Mouse (Mus musculus) liver, embryonic 16.5 days (tissue): ENCODE measurements around the gene Hoxd11. TPM values are rescaled to one million over a fixed set of nuclear protein-coding genes. Genes with fewer than 3 reads are reported as not detected.

Experiments used
- ATAC-seq: fragments of 200-750 bp; cut with Nextera tagmentation; 2 replicates; pipeline ENCODE4 v1.8.0; 2017; ENCODE audit warnings: low read depth, mild to moderate bottlenecking, moderate number of reproducible peaks, moderate library complexity
- H3K27ac ChIP-seq: fragments of 300-500 bp; sonication (generic); 2 replicates; pipeline ENCODE4 v1.5.1; 2014; ENCODE audit warnings: mild to moderate bottlenecking, low read length
- H3K27me3 ChIP-seq: fragments of 300-500 bp; sonication (generic); 2 replicates; pipeline ENCODE4 v1.6.1; 2014; ENCODE audit warnings: low read depth, low read length, mixed read lengths; ENCODE audit not compliant: control insufficient read depth, insufficient read depth
- H3K36me3 ChIP-seq: fragments of 300-500 bp; sonication (generic); 2 replicates; pipeline ENCODE4 v1.6.1; 2014; ENCODE audit warnings: mild to moderate bottlenecking; ENCODE audit not compliant: control insufficient read depth, insufficient read depth
- H3K4me1 ChIP-seq: fragments of 300-500 bp; sonication (generic); 2 replicates; pipeline ENCODE4 v1.6.1; 2014; ENCODE audit warnings: low read depth, low read length, mixed read lengths; ENCODE audit not compliant: control insufficient read depth
- H3K4me2 ChIP-seq: fragments of 300-500 bp; sonication (generic); 2 replicates; pipeline ENCODE4 v1.6.1; 2014; ENCODE audit warnings: low read depth, low read length, mixed read lengths
- H3K4me3 ChIP-seq: fragments of 300-500 bp; sonication (generic); 2 replicates; pipeline ENCODE4 v1.5.1; 2014; ENCODE audit warnings: low read depth, mild to moderate bottlenecking, low read length
- H3K9ac ChIP-seq: fragments of 300-500 bp; sonication (generic); 2 replicates; pipeline ENCODE4 v1.6.1; 2014; ENCODE audit warnings: low read depth, low read length
- H3K9me3 ChIP-seq: fragments of 300-500 bp; sonication (generic); replicated peaks from 2 replicates; pipeline ENCODE4 v1.6.1; 2016; ENCODE audit warnings: low read length; ENCODE audit not compliant: control insufficient read depth
- WGBS: fragments of 180-500 bp; shearing (Covaris S2); extraction: QIAGEN DNeasy Blood & Tissue Kit; methylation state at CpG from one replicate; pipeline ENCODE4 v1.1.7; 2014; ENCODE audit not compliant: insufficient replicate concordance; 5-methylcytosine and 5-hydroxymethylcytosine counted together
- polyA plus RNA-seq: library from polyadenylated mRNA; unstranded; fragments of >200 nt; fragmentation: Nextera tagmentation; extraction: Ambion mirVana; gene quantifications from 2 replicates; pipeline ENCODE4 v1.2.1, GENCODE M21; 2015

The Hoxd11 gene
- polyA plus RNA-seq, 1 experiment from 2014 or later, result not detected

DNA sequence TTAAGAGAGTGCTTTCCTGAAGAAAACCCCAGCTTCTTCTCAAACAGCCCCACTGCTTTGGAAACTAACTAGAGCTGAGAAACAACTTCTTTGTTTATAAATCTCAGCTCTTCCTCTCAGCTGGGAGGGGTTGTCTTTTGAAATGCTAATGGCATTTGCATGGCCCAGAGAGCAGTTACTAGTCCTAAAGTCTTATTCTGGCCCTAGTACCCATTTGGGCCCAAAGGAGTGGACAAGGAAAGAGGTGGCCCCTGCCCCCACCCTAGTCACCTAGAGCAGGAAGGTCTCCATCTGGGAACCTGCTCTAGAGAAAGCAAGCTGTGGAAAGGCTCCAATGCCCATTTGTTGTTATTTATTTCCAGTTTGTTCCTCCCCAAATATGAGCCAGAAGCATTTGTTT is 51.7 kb downstream of the Hoxd11 start:
- Histone ChIP-seq H3K27me3 (peaks cover 95% of the 10 kb centered on the region), H3K36me3 (no peaks in the 10 kb centered on the region), H3K4me2 (no peak overlapping the region), H3K9me3 (no peaks in the 10 kb centered on the region), H3K27ac (no peak overlapping the region), H3K4me3 (no peak overlapping the region), H3K4me1 (no peaks in the 10 kb centered on the region), H3K9ac (no peak overlapping the region)
- ATAC-seq, result no peak

DNA sequence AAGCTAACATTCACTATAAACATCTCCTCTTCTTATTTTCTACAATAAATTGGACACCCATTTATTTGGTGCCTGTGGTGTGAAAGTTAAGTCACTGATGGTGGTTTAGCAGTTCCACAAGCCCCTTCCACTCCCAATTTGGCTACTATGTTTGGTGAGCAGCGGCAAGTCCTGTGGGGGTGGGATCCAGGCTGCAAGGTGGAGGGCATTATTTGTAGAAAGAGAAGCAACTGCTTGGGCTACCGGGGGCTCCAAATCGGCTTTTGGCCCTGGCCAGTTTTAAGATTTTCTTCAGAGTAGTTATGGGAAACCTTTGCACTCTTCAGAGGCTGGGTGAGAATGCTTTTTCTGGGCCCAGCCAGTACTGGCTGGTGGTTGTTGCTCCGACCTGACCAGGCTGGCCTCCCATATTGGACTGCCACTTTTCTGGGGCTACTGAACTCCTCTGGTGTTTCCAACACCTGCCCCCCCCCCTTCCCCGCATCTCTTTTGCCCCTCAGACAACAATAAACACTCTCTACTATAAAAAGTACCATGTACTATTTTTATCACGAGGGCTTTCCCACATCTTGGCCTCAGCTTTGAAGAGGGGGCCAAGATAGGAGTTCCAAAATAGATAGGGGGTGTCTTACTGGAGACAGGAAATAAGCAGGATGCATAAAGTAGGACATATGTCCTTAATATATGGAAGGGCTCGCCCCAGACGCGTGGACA is 52.6 kb downstream of the Hoxd11 start:
- no peaks in the 10 kb centered on the region for H3K4me1 ChIP-seq
- H3K4me3 ChIP-seq, result no peak overlapping the region
- H3K27me3 ChIP-seq, result peaks cover 95% of the 10 kb centered on the region
- H3K27ac ChIP-seq, result no peak overlapping the region
- 13% methylated on average over 9 of the region's 9 CpGs for WGBS
- H3K9ac ChIP-seq, result no peak overlapping the region
- no peaks in the 10 kb centered on the region for H3K36me3 ChIP-seq
- H3K9me3 ChIP-seq, result no peaks in the 10 kb centered on the region
- no peak for ATAC-seq
- no peak overlapping the region for H3K4me2 ChIP-seq

DNA sequence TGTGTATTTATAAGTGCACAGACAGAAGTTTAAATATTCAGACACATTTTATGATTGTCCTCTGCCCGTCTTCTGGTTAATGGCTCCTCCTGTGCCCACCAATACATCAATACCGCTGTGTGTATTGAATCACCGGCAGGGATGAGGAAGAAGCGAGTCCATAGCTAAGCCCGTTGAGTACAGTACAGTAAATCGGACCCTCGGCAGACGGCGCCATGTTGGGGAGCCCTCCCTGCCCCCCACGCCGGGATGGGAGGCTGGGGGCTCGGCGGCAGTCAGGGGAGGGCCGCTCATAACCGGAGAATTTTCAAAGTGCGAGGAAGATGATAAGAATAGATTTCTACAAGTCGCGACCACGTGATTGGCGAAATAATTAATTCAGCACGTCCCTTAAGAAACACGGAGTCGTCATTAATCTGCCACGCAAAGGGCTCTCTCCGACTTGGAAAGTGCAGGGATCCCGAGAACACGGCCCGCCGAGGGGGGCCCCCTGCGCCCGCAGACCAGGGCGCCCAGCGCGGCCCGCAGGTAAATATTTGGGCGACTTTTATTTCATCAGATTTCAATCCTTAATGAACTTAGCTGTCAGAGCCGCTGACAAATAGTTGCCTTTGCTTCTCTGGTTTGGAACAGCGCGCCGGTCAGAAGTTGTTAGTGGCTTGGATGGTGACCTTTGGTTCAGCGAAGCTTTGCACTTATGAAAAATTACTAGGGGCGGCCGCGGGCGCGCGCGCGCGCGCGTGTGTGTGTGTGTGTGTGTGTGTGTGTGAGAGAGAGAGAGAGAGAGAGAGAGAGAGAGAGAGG is 53.4 kb downstream of the Hoxd11 start:
- no peak for ATAC-seq
- WGBS, result 4% methylated on average over 52 of the region's 52 CpGs
- H3K4me2 ChIP-seq, result no peak overlapping the region

DNA sequence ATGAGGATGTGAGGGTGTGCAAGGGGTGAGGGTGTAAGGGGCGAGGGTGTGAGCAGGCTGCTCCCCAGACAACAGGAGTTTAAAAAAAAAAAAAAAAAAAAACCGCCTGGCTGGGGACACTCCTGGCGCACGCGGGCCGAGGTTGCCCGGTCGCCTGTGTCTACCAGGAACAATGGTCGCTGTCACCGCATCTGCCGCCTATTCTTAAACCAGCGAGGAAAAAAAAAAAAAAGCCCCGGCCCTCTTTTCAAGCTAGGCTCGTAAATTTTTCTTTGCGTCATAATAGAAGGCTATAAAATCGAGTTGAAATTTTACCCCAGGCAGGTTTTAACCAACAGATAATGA is 53.9 kb downstream of the Hoxd11 start:
- H3K36me3 ChIP-seq, result no peaks in the 10 kb centered on the region
- WGBS, result under 1% methylated on average over 16 of the region's 16 CpGs
- no peak overlapping the region for H3K9ac ChIP-seq
- H3K27ac ChIP-seq, result no peak overlapping the region
- H3K27me3 ChIP-seq, result peaks cover 95% of the 10 kb centered on the region
- H3K4me1 ChIP-seq, result no peaks in the 10 kb centered on the region
- no peak for ATAC-seq
- H3K4me3 ChIP-seq, result no peak overlapping the region
- no peaks in the 10 kb centered on the region for H3K9me3 ChIP-seq
- no peak overlapping the region for H3K4me2 ChIP-seq

More for the DNA sequence above, 53.4 kb downstream of the Hoxd11 start:
- Histone ChIP-seq H3K9me3 (no peaks in the 10 kb centered on the region), H3K9ac (no peak overlapping the region), H3K36me3 (no peaks in the 10 kb centered on the region), H3K4me3 (no peak overlapping the region), H3K27me3 (peaks cover 95% of the 10 kb centered on the region), H3K4me1 (no peaks in the 10 kb centered on the region), H3K27ac (no peak overlapping the region)

DNA sequence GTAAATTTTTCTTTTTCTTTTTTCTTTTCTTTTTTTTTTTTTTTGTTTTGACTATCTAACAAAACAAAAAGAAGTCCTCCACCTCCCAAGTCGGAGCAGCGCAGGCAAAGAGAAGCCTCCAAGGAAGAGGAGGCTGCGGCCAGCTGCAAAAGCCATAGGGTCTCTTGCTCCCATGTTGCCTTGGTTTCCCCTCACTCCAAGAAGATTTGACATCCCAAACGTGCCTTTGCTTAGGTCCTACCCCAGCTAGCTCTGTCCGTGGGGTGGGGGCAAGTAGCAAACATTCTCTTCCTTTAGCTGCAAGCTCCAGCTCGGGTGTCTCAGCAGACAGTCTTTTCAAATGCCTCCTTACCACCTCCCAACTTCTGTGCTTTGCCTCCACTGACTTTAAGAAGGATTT is 54.4 kb downstream of the Hoxd11 start:
- Histone ChIP-seq H3K27ac (no peak overlapping the region), H3K9me3 (no peaks in the 10 kb centered on the region), H3K9ac (no peak overlapping the region), H3K4me3 (no peak overlapping the region), H3K4me1 (no peaks in the 10 kb centered on the region), H3K4me2 (no peak overlapping the region), H3K27me3 (peaks cover 95% of the 10 kb centered on the region), H3K36me3 (no peaks in the 10 kb centered on the region)
- 4% methylated on average over 6 of the region's 6 CpGs for WGBS
- ATAC-seq, result no peak

DNA sequence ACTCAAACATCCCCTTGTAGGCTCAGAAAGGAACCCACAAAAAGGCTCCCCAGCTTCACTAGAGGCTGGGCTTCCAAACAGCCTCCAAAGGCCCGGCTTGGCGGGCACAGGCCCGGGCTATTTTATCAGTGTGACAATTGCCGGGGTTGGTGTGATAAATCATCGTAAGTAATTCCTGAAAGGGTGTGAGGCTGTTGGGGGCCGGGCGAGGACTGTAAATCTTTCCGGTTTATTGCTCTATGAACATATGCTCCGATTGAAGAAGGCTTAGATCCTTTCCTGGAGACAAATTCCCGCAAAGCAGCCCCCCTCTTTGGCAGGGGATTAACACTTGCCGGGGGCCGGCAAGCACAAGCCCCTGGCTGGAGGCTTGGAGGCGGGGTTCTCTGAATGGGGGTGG is 55.1 kb downstream of the Hoxd11 start:
- no peaks in the 10 kb centered on the region for H3K9me3 ChIP-seq
- 6% methylated on average over 13 of the region's 13 CpGs for WGBS
- H3K9ac ChIP-seq, result no peak overlapping the region
- H3K36me3 ChIP-seq, result no peaks in the 10 kb centered on the region
- no peak overlapping the region for H3K27ac ChIP-seq
- H3K4me2 ChIP-seq, result no peak overlapping the region
- H3K4me3 ChIP-seq, result no peak overlapping the region
- ATAC-seq, result no peak
- no peaks in the 10 kb centered on the region for H3K4me1 ChIP-seq
- H3K27me3 ChIP-seq, result peaks cover 96% of the 10 kb centered on the region

DNA sequence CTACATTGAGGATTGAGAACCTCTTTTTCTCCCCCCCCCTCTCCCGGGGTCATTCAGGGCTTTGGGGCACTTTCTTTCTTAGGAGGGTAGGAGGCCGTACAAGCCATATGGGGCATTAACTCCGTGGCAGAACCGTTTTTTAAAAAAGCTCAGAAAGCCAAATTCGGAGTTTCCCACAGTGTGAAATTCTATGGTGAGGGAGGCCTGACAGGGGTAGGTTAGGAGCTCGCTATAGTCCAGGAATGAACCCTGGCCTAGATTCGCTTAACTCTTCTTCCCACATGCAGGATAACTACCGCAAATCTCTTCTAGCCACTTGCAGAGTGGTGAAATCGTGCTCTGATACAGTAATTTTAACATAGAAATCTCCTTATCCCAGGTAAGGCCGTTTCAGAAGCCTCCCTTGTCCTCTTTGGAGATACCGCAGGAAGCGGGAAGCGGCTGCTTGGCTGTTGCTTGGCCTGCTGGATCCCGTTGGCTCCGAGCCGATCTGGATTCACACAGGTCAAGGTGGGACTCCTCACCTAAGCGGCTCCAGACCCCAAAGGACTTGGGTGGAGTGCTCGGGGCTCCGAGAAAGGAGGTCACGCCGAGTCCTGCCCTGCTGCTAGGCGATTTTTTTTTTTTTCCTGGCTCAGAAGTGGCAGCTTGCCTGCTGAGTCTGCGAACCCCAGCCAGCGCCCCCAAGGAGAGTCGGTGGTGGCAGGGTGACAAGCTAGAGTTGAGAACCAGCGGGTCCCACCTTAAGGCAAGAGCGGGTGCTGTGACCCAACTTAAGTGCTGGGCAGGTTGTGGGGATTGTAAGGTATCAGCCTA is 55.8 kb downstream of the Hoxd11 start:
- Histone ChIP-seq H3K36me3 (no peaks in the 10 kb centered on the region), H3K4me3 (no peak overlapping the region), H3K4me2 (no peak overlapping the region), H3K27me3 (peaks cover 99% of the 10 kb centered on the region), H3K9ac (no peak overlapping the region), H3K9me3 (no peaks in the 10 kb centered on the region), H3K4me1 (no peaks in the 10 kb centered on the region), H3K27ac (no peak overlapping the region)
- WGBS, result 9% methylated on average over 27 of the region's 27 CpGs
- no peak for ATAC-seq

DNA sequence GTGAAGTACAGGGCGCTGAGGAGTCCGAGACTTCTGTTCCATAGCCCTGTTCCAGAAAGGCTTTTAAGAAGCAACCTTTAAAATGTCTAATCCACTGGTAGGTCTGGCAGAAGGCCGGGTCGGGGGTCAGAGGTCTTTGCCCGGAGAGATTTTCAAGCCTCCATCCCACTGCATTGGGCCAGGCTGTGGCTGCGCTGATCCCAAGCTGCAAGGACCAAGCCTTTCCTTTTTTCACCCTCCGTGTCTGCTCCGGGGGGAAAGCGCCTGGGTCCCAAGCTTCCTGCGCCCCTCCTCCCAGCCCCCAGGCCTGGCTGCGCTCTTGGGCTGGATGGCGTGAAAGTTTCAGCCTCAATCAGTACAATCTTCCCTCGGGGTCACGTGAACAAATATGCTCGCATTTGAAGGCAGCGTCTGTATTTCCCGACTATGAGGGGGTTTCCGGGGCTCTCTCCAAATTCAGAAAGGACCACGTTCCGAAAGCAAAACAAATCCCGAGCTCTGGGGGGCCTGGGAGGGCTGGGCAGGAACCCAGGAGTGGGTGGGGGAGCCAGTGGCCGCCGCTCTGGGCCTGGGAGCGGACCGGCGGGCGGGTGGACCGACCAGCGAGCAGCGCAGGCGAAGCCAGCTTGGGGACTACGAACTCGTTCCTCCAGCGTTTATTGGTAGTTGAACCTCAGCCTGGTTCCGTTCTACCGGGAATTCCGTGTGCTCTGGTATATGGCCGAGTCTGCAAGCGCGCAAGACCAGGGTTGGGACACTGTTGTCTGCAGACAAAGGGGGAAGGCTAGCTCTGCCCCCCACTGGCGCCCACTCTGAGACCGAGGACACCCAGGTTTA is 56.7 kb downstream of the Hoxd11 start:
- Histone ChIP-seq H3K36me3 (no peaks in the 10 kb centered on the region), H3K9me3 (no peaks in the 10 kb centered on the region), H3K27me3 (peaks cover 98% of the 10 kb centered on the region), H3K4me1 (no peaks in the 10 kb centered on the region), H3K4me2 (no peak overlapping the region), H3K27ac (no peak overlapping the region), H3K4me3 (no peak overlapping the region), H3K9ac (no peak overlapping the region)
- 3% methylated on average over 42 of the region's 42 CpGs for WGBS
- no peak for ATAC-seq
